Mouse (Mus musculus): ENCODE data around the gene B4galt3. TPM values are rescaled to one million over a fixed set of nuclear protein-coding genes. Genes with fewer than 3 reads are reported as not detected.
A peak's percentile ranks its signal among the peaks of the same experiment; 100 is the strongest.
"Not testable (repeated sequence)": the region's sequence is repeated elsewhere in the genome, so short reads cannot be mapped to it uniquely, and the experiment has no call there.

The B4galt3 gene
- polyA plus RNA-seq, 1 experiment from 2014 or later: 101 TPM

DNA sequence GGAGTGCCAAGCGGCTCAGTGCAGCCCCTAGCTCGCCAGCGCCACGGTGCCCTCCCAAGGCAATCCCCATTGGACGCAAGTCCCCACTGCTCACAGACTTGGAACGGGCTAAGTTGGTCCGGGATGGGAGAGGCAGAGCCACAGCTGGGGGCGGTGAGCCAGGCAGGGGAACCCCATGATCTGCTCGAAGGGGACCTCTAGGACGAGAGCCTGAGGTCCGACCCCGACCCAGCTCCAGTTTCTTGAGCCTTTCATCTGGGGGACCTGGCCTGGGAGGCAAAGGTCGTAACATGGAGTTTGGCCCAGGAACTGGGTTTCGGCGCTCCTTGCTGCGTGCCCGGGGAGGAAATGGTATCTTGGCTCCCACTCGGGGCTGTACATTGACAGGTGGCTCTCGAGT lies 16.4 kb downstream of the B4galt3 start:
- H3K27ac ChIP-seq (ENCODE audit: low read depth, low read length): no peak overlapping the region
- H3K4me2 ChIP-seq (ENCODE audit: low read length): peak overlapping the region; percentile 65
- H3K9me3 ChIP-seq (ENCODE audit: control insufficient read depth, low read length): no peaks in the 10 kb centered on the region
- WGBS: 88% methylated on average over 19 of the region's 19 CpGs
- peaks cover 23% of the 10 kb centered on the region for H3K4me1 ChIP-seq (ENCODE audit: control insufficient read depth, insufficient read depth, low read depth, low read length)
- peaks cover 23% of the 10 kb centered on the region for H3K36me3 ChIP-seq (ENCODE audit: control insufficient read depth, insufficient read depth, low read length)
- no peak for ATAC-seq
- no peaks in the 10 kb centered on the region for H3K27me3 ChIP-seq (replicated peaks; ENCODE audit: control insufficient read depth, insufficient read depth, low read length)
- peak overlapping the region; percentile 94 for H3K4me3 ChIP-seq (ENCODE audit: low read length)
- peak overlapping the region; percentile 99 for H3K9ac ChIP-seq (ENCODE audit: low read depth, low read length)

DNA sequence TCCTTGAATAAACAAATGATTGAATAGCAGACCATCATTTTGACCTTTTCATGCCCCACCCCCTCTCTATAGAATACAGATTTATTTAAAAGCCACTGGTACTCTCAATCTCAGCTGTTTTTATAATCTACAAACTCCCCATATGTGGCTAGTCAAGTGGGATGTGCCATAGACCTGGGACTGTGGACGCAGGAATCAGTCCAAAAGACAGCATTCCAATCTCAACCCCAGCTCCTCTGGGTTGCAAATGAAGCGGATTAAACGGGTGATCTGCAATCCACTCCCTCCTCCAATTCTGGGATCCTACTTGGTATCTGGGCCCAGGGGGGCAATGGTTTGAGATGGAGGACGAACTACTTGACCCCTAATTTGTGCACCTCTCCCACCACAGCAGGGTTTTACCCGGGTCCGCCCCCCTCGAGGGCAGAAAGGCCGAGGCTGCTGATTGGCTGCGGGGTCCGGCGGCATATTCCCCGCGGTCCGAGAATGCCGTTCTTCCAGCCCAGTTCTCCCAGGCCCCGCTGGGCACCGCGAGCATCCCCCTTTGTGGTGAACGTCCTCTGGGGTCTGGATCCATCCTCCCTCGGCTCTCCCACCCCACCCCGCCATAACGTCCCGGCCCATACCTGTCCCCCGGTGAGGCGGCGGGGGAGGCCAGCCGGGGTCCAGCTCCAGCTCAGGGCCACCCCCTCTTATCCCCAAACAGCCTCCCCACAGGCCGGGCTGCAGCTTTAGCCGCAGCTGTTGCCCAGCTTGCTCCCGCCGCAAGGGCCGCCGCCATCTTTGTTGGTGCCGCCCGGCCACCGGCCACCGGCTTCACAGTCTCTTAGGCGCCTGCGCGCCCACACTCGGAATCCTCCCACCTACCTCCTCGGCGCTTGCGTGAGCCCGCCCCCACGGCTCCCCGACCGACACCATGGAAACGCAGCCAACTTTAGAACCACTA lies 17.3 kb downstream of the B4galt3 start, which contains the start of gene Usp21:
Gene Usp21 (minus strand): TSS at position 856 of the 946 bp plus-strand sequence.
- peak within 1 kb of the TSS; percentile 94 for H3K4me3 ChIP-seq (ENCODE audit: low read length)
- peak within 1 kb of the TSS; percentile 65 for H3K4me2 ChIP-seq (ENCODE audit: low read length)
- H3K27ac ChIP-seq (ENCODE audit: low read depth, low read length): peak within 1 kb of the TSS; percentile 97
- peak; percentile 95 for ATAC-seq
- H3K36me3 ChIP-seq (ENCODE audit: control insufficient read depth, insufficient read depth, low read length): peaks cover 23% of the 10 kb centered on the region
- H3K27me3 ChIP-seq (replicated peaks; ENCODE audit: control insufficient read depth, insufficient read depth, low read length): no peaks in the 10 kb centered on the region
- H3K9ac ChIP-seq (ENCODE audit: low read depth, low read length): peak within 1 kb of the TSS; percentile 99
- peaks cover 18% of the 10 kb centered on the region for H3K4me1 ChIP-seq (ENCODE audit: control insufficient read depth, insufficient read depth, low read depth, low read length)
- WGBS: under 1% methylated on average over 49 of the region's 49 CpGs
- H3K9me3 ChIP-seq (ENCODE audit: control insufficient read depth, low read length): no peaks in the 10 kb centered on the region

DNA sequence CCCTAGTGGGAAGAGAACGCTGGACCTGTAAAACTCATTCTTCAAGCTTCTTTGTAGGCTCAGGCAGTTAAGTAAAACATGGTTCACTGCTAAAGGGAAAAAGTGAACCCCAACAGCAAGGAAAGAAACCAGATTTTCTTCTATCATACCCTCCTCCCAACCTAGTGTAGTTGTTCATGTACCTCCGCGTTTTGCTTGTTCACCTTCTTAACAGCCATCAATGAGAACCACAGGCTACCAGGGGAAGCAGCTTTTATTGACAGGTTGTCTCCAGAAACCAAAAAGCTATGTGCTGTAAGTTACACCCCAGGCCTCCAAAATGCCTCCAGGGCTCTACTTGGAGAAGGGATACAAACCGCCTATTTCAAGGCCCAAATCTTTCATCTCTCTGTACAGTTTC lies 18.2 kb downstream of the B4galt3 start:
- Histone ChIP-seq H3K4me2 (ENCODE audit: low read length) (peak overlapping the region; percentile 48), H3K4me3 (ENCODE audit: low read length) (peak overlapping the region; percentile 94; the same call in 1 of the 2 replicates), H3K9me3 (ENCODE audit: control insufficient read depth, low read length) (no peaks in the 10 kb centered on the region), H3K27me3 (replicated peaks; ENCODE audit: control insufficient read depth, insufficient read depth, low read length) (no peaks in the 10 kb centered on the region), H3K4me1 (ENCODE audit: control insufficient read depth, insufficient read depth, low read depth, low read length) (peaks cover 19% of the 10 kb centered on the region), H3K27ac (ENCODE audit: low read depth, low read length) (peak overlapping the region; percentile 97), H3K9ac (ENCODE audit: low read depth, low read length) (peak overlapping the region; percentile 99; the same call in 1 of the 2 replicates), H3K36me3 (ENCODE audit: control insufficient read depth, insufficient read depth, low read length) (peaks cover 21% of the 10 kb centered on the region)
- 68% methylated on average over 4 of the region's 4 CpGs for WGBS
- no peak for ATAC-seq

GRCm38 (mm10) chr1:171293351-171293750 lies 23.2 kb downstream of the B4galt3 start:
- H3K4me3 ChIP-seq (ENCODE audit: low read length): peak overlapping the region; percentile 78; the same call in 1 of the 2 replicates
- no peaks in the 10 kb centered on the region for H3K9me3 ChIP-seq (ENCODE audit: control insufficient read depth, low read length)
- H3K27me3 ChIP-seq (replicated peaks; ENCODE audit: control insufficient read depth, insufficient read depth, low read length): peaks cover 4% of the 10 kb centered on the region
- peak overlapping the region; percentile 77 for H3K4me2 ChIP-seq (ENCODE audit: low read length)
- H3K9ac ChIP-seq (ENCODE audit: low read depth, low read length): no peak overlapping the region
- WGBS: 86% methylated on average over 3 of the region's 3 CpGs
- peaks cover 11% of the 10 kb centered on the region for H3K36me3 ChIP-seq (ENCODE audit: control insufficient read depth, insufficient read depth, low read length)
- H3K4me1 ChIP-seq (ENCODE audit: control insufficient read depth, insufficient read depth, low read depth, low read length): peaks cover 10% of the 10 kb centered on the region
- no peak for ATAC-seq
- no peak overlapping the region for H3K27ac ChIP-seq (ENCODE audit: low read depth, low read length)

GRCm38 (mm10) chr1:171293906-171294297 lies 23.8 kb downstream of the B4galt3 start:
- H3K27ac ChIP-seq (ENCODE audit: low read depth, low read length): peak overlapping the region; percentile 96
- H3K36me3 ChIP-seq (ENCODE audit: control insufficient read depth, insufficient read depth, low read length): peaks cover 8% of the 10 kb centered on the region
- no peak for ATAC-seq
- peaks cover 4% of the 10 kb centered on the region for H3K27me3 ChIP-seq (replicated peaks; ENCODE audit: control insufficient read depth, insufficient read depth, low read length)
- H3K9ac ChIP-seq (ENCODE audit: low read depth, low read length): peak overlapping the region; percentile 91
- peak overlapping the region; percentile 77 for H3K4me2 ChIP-seq (ENCODE audit: low read length)
- peak overlapping the region; percentile 78 for H3K4me3 ChIP-seq (ENCODE audit: low read length)
- WGBS: 38% methylated on average over 5 of the region's 5 CpGs
- peaks cover 9% of the 10 kb centered on the region for H3K4me1 ChIP-seq (ENCODE audit: control insufficient read depth, insufficient read depth, low read depth, low read length)
- no peaks in the 10 kb centered on the region for H3K9me3 ChIP-seq (ENCODE audit: control insufficient read depth, low read length)

- peak; percentile 89 for ATAC-seq
- WGBS: under 1% methylated on average over 42 of the region's 42 CpGs
- peak within 1 kb of the TSS; percentile 77 for H3K4me2 ChIP-seq (ENCODE audit: low read length)
- H3K9ac ChIP-seq (ENCODE audit: low read depth, low read length): peak within 1 kb of the TSS; percentile 91
- H3K36me3 ChIP-seq (ENCODE audit: control insufficient read depth, insufficient read depth, low read length): peaks cover 4% of the 10 kb centered on the region; the same call in 1 of the 2 replicates
- peak within 1 kb of the TSS; percentile 96 for H3K27ac ChIP-seq (ENCODE audit: low read depth, low read length)
- H3K9me3 ChIP-seq (ENCODE audit: control insufficient read depth, low read length): no peaks in the 10 kb centered on the region
- H3K4me3 ChIP-seq (ENCODE audit: low read length): peak within 1 kb of the TSS; percentile 78
- peaks cover 4% of the 10 kb centered on the region for H3K27me3 ChIP-seq (replicated peaks; ENCODE audit: control insufficient read depth, insufficient read depth, low read length)
- H3K4me1 ChIP-seq (ENCODE audit: control insufficient read depth, insufficient read depth, low read depth, low read length): peaks cover 9% of the 10 kb centered on the region
These were observed 24.4 kb downstream of the B4galt3 start, which contains the start of gene Ufc1 for GRCm38 (mm10) chr1:171294298-171295062. Ufc1 (minus strand) TSS chr1:171295024.

DNA sequence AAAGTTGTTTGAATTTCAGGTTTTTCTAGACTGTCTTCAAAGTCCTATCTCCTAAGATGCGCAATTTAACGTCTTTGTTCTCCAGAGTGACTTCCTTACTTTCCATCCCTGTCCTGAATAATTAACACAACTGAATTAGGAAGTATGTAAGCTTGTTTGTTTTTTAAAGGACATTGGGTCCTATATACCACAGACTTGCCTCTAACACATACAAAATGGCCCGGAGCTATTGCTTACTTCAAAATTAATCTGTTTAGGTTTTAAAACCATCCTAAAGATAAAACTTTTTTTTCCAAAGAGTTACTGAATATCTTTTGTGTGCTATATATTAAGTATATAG lies 24.9 kb downstream of the B4galt3 start:
- Histone ChIP-seq H3K4me3 (ENCODE audit: low read length) (peak overlapping the region; percentile 78), H3K4me1 (ENCODE audit: control insufficient read depth, insufficient read depth, low read depth, low read length) (peaks cover 9% of the 10 kb centered on the region), H3K4me2 (ENCODE audit: low read length) (peak overlapping the region; percentile 77), H3K9me3 (ENCODE audit: control insufficient read depth, low read length) (no peaks in the 10 kb centered on the region), H3K27ac (ENCODE audit: low read depth, low read length) (peak overlapping the region; percentile 96), H3K9ac (ENCODE audit: low read depth, low read length) (peak overlapping the region; percentile 91), H3K36me3 (ENCODE audit: control insufficient read depth, insufficient read depth, low read length) (0 out of 2 replicates have a peak, but pooled peaks cover under 1% of the 10 kb centered on the region), H3K27me3 (replicated peaks; ENCODE audit: control insufficient read depth, insufficient read depth, low read length) (peaks cover 4% of the 10 kb centered on the region)
- WGBS: 16% methylated on average over 3 of the region's 3 CpGs
- ATAC-seq: peak; percentile 35

GRCm38 (mm10) chr1:171298226-171298625 lies 28.1 kb downstream of the B4galt3 start:
- 73% methylated on average over 3 of the region's 3 CpGs for WGBS
- Histone ChIP-seq H3K4me2 (ENCODE audit: low read length) (no peak overlapping the region), H3K27me3 (replicated peaks; ENCODE audit: control insufficient read depth, insufficient read depth, low read length) (peaks cover 4% of the 10 kb centered on the region), H3K4me3 (ENCODE audit: low read length) (no peak overlapping the region), H3K4me1 (ENCODE audit: control insufficient read depth, insufficient read depth, low read depth, low read length) (peaks cover 9% of the 10 kb centered on the region), H3K9me3 (ENCODE audit: control insufficient read depth, low read length) (no peaks in the 10 kb centered on the region), H3K36me3 (ENCODE audit: control insufficient read depth, insufficient read depth, low read length) (no peaks in the 10 kb centered on the region), H3K27ac (ENCODE audit: low read depth, low read length) (no peak overlapping the region), H3K9ac (ENCODE audit: low read depth, low read length) (no peak overlapping the region)
- no peak for ATAC-seq

DNA sequence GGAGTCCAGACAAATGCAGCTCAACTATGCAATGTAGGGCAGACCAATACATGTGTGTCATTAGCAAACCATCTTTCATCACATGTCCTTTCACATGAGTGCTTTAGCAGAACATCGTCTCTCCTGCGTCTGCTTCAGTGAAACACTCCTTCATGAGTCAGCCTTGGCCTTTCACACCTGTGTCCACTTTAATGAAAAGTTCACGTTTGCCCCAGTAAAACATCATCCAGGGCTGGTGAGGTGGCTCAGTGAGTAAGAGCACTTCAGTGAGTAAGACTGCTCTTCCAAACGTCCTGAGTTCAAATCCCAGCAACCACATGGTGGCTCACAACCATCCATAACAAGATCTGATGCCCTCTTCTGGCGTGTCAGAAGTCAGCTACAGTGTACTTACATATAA lies 36.0 kb downstream of the B4galt3 start:
- H3K4me2 ChIP-seq (ENCODE audit: low read length): not testable (repeated sequence)
- 73% methylated on average over 5 of the region's 5 CpGs for WGBS

More for the DNA sequence above, 36.0 kb downstream of the B4galt3 start:
- H3K27me3 ChIP-seq (replicated peaks; ENCODE audit: control insufficient read depth, insufficient read depth, low read length); H3K27ac ChIP-seq (ENCODE audit: low read depth, low read length); H3K36me3 ChIP-seq (ENCODE audit: control insufficient read depth, insufficient read depth, low read length); ATAC-seq; H3K9ac ChIP-seq (ENCODE audit: low read depth, low read length); H3K4me3 ChIP-seq (ENCODE audit: low read length); H3K9me3 ChIP-seq (ENCODE audit: control insufficient read depth, low read length); H3K4me1 ChIP-seq (ENCODE audit: control insufficient read depth, insufficient read depth, low read depth, low read length): not testable (repeated sequence)

Measured in hindbrain, embryonic 16.5 days (tissue).